Mouse (Mus musculus) ES-Bruce4 (cell line): Measurements from ENCODE around the gene Cfap57. TPM values are rescaled to one million over a fixed set of nuclear protein-coding genes. Genes with fewer than 3 reads are reported as not detected.

Experiments used
- H3K27ac ChIP-seq: 2 replicates; pipeline ENCODE4 v1.5.1; 2012; ENCODE audit warnings: low read length, inconsistent platforms; ENCODE audit not compliant: insufficient read depth
- H3K27me3 ChIP-seq: 2 replicates; pipeline ENCODE4 v1.6.1; 2012; ENCODE audit warnings: mild to moderate bottlenecking, low read length, inconsistent platforms; ENCODE audit not compliant: control insufficient read depth, poor library complexity, insufficient read depth, severe bottlenecking
- H3K36me3 ChIP-seq: 2 replicates; pipeline ENCODE4 v1.6.1; 2012; ENCODE audit warnings: inconsistent platforms, mild to moderate bottlenecking, low read length, moderate library complexity; ENCODE audit not compliant: control insufficient read depth, poor library complexity, insufficient read depth, severe bottlenecking
- H3K4me1 ChIP-seq: one replicate; pipeline ENCODE4 v1.8.1; 2011; ENCODE audit warnings: low read length; ENCODE audit not compliant: control insufficient read depth, insufficient read depth
- H3K4me3 ChIP-seq: 2 replicates; pipeline ENCODE4 v1.5.1; 2011; ENCODE audit warnings: low read depth, mild to moderate bottlenecking, low read length
- H3K9ac ChIP-seq: 2 replicates; pipeline ENCODE4 v1.6.1; 2012; ENCODE audit warnings: low read depth, mild to moderate bottlenecking, inconsistent platforms; ENCODE audit not compliant: poor library complexity, severe bottlenecking
- H3K9me3 ChIP-seq: replicated peaks from 2 replicates; pipeline ENCODE4 v1.6.1; 2012; ENCODE audit warnings: mild to moderate bottlenecking, low read length, inconsistent platforms; ENCODE audit not compliant: control insufficient read depth, poor library complexity, insufficient read depth, severe bottlenecking
- CTCF ChIP-seq: IDR thresholded peaks from one replicate; pipeline ENCODE4 v1.8.1; 2011; ENCODE audit warnings: low read depth, low read length
- EP300 ChIP-seq: IDR thresholded peaks from 2 replicates; pipeline ENCODE4 v1.6.1; 2011; ENCODE audit warnings: low read depth, low read length; ENCODE audit not compliant: insufficient read depth
- POLR2A ChIP-seq: IDR thresholded peaks from one replicate; pipeline ENCODE4 v1.8.1; 2011; ENCODE audit warnings: low read length; ENCODE audit not compliant: insufficient read depth
- polyA plus RNA-seq: library from polyadenylated mRNA; stranded (reverse); fragments of >200 nt; gene quantifications from 2 replicates; pipeline ENCODE4 v1.2.4, GENCODE M21; 2011; ENCODE audit warnings: low read depth; ENCODE audit not compliant: missing spikeins, insufficient read depth, insufficient read length

Cfap57 gene
- polyA plus RNA-seq, 1 experiment: not detected

- Histone ChIP-seq H3K9ac (no peak within 1 kb of the TSS), H3K9me3 (no peaks in the 10 kb centered on the region), H3K36me3 (no peaks in the 10 kb centered on the region), H3K27me3 (no peaks in the 10 kb centered on the region), H3K4me1 (peaks cover 6% of the 10 kb centered on the region), H3K4me3 (peak within 1 kb of the TSS; percentile 64), H3K27ac (no peak within 1 kb of the TSS)
- TF ChIP-seq EP300 (no peak; the same call in 1 of the 2 replicates), CTCF (no peak), POLR2A (peak; percentile 29)
Measured at GRCm38 (mm10) chr4:118526408-118527334, 93.9 kb downstream of the Cfap57 start, which contains the start of gene 2610528J11Rik. Gene 2610528J11Rik, plus strand, starts transcription at chr4:118526999.

- Histone ChIP-seq H3K9ac (no peak overlapping the region), H3K27ac (no peak overlapping the region), H3K9me3 (no peaks in the 10 kb centered on the region), H3K4me3 (no peak overlapping the region), H3K4me1 (peaks cover 6% of the 10 kb centered on the region), H3K27me3 (no peaks in the 10 kb centered on the region), H3K36me3 (no peaks in the 10 kb centered on the region)
- TF ChIP-seq EP300 (no peak), POLR2A (no peak), CTCF (no peak)
Measured at GRCm38 (mm10) chr4:118525779-118526178, 94.8 kb downstream of the Cfap57 start.

- Histone ChIP-seq H3K4me3 (no peak overlapping the region), H3K27me3 (no peaks in the 10 kb centered on the region), H3K4me1 (peaks cover 6% of the 10 kb centered on the region), H3K27ac (no peak overlapping the region), H3K9ac (no peak overlapping the region), H3K9me3 (no peaks in the 10 kb centered on the region), H3K36me3 (no peaks in the 10 kb centered on the region)
- no peak for TF ChIP-seq EP300
- TF ChIP-seq CTCF: no peak
- TF ChIP-seq POLR2A: no peak
Measured at GRCm38 (mm10) chr4:118523976-118524375, 96.6 kb downstream of the Cfap57 start.

GRCm38 (mm10) chr4:118522248-118522647, 98.3 kb downstream of the Cfap57 start:
- TF ChIP-seq CTCF: no peak
- TF ChIP-seq POLR2A: no peak
- TF ChIP-seq EP300: no peak
- H3K27me3 ChIP-seq: no peaks in the 10 kb centered on the region
- H3K4me3 ChIP-seq: no peak overlapping the region
- peaks cover 4% of the 10 kb centered on the region for H3K4me1 ChIP-seq
- H3K9me3 ChIP-seq: no peaks in the 10 kb centered on the region
- H3K36me3 ChIP-seq: no peaks in the 10 kb centered on the region
- H3K27ac ChIP-seq: no peak overlapping the region
- H3K9ac ChIP-seq: no peak overlapping the region

- Histone ChIP-seq H3K9me3 (no peaks in the 10 kb centered on the region), H3K4me3 (no peak overlapping the region)
- no peak for TF ChIP-seq CTCF
- no peak for TF ChIP-seq EP300
- TF ChIP-seq POLR2A: no peak
Measured at GRCm38 (mm10) chr4:118518208-118518607, 102.4 kb downstream of the Cfap57 start.

GRCm38 (mm10) chr4:118517497-118518146, 103.0 kb downstream of the Cfap57 start:
- Histone ChIP-seq H3K27me3 (no peaks in the 10 kb centered on the region), H3K36me3 (no peaks in the 10 kb centered on the region), H3K9me3 (no peaks in the 10 kb centered on the region), H3K4me1 (peaks cover 1% of the 10 kb centered on the region), H3K27ac (peak overlapping the region; percentile 79), H3K9ac (peak overlapping the region; percentile 23), H3K4me3 (peak overlapping the region; percentile 39)
- no peak for TF ChIP-seq CTCF
- peak; percentile 94 for TF ChIP-seq EP300

More at GRCm38 (mm10) chr4:118518208-118518607, 102.4 kb downstream of the Cfap57 start:
- Histone ChIP-seq H3K36me3 (no peaks in the 10 kb centered on the region), H3K27ac (peak overlapping the region; percentile 79), H3K9ac (0 out of 2 replicates have a peak overlapping the region, but pooled peaks have one; percentile 15), H3K27me3 (no peaks in the 10 kb centered on the region), H3K4me1 (peaks cover 1% of the 10 kb centered on the region)
